Mouse (Mus musculus) liver, embryonic 14 days (tissue): ENCODE measurements around the gene Hnrnpul1. TPM values are rescaled to one million over a fixed set of nuclear protein-coding genes. Genes with fewer than 3 reads are reported as not detected.

Experiments used
- polyA plus RNA-seq: library from polyadenylated mRNA; depleted of rRNA; stranded (reverse); fragments of >200 nt; gene quantifications from 2 replicates; pipeline ENCODE4 v1.2.3, GENCODE M21; 2012; rRNA removed

The Hnrnpul1 gene
- 23.4 and 28.7 TPM in 2 replicates for polyA plus RNA-seq

DNA sequence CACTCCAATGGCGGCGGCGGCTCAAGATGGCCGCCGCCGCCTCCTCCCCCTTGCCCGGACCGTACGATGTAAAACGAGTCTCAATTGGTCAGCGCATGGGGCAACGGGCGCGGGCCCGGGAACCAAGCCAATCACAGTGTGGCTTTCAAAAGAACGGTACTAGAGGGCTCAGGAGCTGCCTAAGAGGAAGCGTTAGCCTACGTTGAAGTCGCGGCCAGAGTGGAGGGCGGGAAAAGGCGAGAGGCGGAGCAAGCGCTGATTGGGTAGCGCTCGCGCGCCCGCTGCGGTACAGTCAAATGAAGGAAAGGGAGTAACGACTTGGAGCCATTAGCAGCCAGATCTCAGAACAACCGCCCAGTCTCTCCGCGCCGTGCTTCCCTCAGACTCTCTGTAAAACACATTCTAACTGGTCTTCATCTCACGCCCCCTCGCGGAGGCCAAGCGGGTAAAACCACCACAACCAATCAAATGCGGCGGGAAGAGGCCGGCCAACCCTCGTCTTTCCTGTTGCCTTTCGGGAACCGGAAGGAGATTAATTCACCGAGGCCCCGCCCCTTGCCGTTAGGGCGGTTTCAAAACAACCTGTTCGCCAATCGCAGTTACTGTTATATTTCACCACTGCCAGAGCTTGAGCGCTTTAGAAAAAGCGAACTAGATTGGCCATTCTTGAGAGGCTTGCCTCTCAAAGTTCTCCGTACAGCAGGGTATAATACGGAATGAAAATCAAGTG lies at the start of gene Hnrnpul1:
Gene Hnrnpul1 (minus strand): TSS at position 20 of the 730 bp plus-strand sequence.

DNA sequence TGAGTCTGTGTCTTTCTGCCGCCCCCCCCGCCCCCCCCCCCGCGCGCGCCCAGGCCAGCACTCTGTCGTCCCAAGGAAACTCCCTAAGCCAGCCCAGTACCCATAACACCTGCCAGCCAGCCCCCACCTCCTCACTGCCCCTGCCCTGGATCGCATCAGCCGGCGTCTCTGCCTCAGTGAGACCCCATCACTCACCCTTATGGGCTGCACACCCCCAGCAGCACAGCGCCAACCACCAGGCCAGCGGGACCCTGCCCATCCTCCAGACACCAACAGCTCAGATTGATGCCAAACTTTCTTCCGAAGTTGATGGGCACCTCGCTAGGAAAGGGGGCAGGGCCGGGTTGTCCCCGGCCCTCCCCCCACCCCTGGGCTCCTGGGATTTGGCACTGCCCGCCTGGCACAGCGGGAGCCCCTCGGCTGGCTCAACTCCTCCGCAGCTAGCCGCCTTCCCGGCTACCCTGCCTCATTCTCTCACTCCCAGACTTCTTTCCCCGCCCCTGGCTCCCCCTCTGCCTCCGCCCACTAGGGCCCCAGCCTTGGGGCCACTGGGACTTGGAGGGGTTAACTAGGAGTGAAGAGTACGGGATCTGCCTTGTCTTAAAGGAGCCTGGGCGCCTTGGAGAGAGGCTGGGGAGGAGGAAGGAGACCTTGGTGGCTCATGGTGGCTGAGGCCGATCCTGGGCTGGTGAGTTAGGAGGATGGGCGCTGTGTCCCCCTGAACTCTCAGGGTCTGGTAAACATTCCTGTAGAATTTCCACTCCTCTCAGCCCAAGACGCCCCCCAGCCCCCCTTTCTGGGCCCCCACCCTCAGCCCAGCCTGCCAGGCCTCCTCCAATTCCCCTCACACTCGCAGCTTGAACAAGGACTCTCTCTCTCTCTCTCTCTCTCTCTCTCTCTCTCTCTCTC lies 33.9 kb upstream of the Hnrnpul1 start, which contains the start of gene Axl:
Gene Axl (minus strand): TSS at position 486 of the 909 bp plus-strand sequence.

DNA sequence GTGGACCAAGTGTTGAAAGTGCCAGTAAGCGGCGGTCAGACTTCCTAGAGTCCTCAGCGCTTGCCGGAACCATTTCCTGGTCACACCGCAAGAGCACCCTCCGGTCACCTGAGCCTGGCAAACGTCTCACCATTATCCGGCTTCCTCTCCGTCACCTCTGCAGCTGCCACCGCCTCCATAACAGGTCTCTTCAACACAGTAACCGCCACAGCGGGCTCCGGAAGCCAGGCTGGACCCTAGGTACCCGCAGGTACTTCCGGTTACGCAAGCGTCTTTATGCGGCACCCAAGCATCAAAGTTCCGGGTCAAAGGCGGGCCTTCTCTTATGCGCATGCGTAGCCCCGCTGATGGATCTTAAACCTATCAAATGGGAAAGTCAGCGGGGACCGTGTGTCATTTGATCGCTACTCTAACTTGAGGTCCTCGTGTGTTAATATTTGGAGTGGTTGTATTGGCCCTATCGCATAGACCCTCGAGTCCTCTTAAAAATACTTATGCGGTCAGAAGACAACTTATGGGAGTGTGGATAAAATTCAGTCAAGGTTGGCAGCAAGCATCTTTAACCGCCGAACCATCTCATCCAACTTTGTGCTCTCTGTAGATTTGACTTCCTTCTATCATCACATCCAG lies 35.7 kb downstream of the Hnrnpul1 start, which contains the start of gene Ccdc97:
Gene Ccdc97 (minus strand): TSS at position 301 of the 630 bp plus-strand sequence.

DNA sequence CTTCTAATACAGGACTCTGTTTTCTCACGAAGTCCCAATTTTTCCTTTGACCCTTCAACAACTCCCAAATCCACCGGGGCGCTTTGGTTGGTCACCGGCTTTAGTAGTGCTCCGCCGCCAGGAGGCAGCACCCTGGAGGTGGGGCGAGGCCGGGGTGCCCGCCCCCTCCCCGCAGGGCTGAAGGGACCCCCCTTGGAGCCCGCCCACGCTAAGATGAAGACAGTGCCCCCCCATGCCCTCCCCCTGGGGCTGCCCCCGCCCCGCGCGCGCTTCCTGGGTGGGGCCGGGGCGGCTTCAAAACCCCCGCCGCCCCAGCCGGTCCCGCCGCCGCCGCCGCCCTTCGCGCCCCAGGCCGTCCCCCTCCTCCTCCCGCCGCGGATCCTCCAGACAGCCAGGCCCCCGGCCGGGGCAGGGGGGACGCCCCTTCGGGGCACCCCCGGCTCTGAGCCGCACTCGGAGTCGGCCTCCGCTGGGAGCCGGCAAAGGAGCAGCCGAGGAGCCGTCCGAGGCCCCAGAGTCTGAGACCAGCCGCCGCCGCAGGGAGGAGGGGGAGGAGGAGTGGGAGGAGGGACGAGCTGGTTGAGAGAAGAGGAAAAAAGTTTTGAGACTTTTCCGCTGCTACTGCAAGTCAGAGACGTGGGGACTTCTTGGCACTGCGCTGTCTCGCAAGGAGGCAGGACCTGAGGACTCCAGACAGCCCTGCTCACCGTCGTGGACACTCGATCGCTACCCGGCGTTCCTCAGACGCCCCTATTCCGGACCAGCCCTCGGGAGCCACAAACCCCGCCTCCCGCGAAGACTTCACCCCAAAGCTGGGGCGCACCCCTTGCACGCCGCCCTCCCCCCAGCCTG lies 67.7 kb downstream of the Hnrnpul1 start, which contains the start of gene Tgfb1:
Gene Tgfb1 (plus strand): TSS at position 323 of the 852 bp plus-strand sequence.

DNA sequence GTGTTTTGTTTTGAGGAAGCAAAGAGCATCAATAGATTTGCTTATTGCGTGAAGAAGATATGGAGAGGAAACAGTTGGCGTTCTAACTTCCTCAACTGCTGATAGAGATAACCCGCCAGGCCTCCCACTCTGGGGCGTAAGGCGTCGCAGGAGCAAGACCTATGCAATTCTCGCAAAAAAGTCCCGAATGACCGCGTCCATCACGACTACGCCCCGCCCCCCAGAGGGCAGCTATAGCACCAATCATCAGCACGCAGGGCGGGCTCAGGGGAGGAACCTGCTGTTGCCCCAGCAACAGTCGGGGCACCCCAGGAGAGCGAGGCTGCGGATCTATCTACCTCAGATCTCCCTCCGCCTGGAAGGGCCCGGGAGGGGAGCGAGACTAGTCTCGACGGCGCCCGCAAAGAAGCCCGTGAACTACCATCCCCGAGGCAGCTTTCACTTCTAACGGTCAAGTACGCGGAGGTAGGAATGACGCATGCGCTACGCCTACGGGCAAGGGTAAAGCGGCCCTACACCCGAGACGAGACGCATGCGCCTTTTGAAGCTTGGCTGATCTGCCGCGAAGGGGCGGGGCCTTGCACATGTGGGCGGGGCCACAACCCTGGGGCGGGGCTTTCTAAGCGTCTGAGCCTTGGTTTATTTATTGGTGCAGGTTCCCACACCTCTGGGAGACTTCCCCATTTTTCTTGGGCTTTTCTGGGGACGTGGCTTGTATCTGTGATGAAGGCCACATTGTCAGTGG lies 73.9 kb downstream of the Hnrnpul1 start, which contains the start of gene B9d2:
Gene B9d2 (plus strand): TSS at position 267 of the 745 bp plus-strand sequence.

DNA sequence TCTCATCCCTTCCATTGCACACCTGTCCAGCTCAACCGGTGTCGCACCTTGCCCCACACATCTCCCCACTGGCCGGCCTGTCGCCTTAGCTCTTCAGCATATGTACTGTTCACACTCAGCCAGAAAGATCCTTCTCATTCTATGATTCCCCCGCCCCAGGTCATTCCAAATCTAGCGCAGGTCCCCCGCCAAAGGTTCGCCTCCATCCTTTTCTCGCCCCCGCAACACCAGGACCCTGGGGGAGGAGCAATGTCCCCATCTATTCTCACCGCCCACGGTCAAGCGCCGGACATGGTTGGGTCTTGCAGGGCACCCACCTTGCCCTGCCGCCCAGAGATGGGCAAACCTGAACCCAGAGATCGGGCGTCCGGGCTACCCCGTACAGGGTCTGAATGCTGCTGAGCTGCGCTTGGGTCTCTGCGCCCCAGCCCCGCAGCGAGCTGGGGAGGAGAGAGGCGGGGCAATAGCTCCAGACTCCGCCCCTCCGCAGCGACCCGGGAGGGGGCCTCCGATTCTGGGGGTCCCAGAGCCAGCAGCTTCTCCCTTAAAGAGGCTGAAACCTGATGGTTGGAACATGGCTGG lies 79.7 kb downstream of the Hnrnpul1 start, which contains the start of gene Tmem91:
Gene Tmem91 (minus strand): TSS at position 448 of the 582 bp plus-strand sequence.

Other genes starting within 250 kb of the Hnrnpul1 start
- 0.01 TPM in 1 of 2 replicates, not detected in the other for gene Ceacam2, start 214.9 kb downstream of the Hnrnpul1 start, polyA plus RNA-seq
- 0.37 and 0.44 TPM in 2 replicates for gene Erich4, start 138.9 kb downstream of the Hnrnpul1 start, polyA plus RNA-seq
- gene Dmac2, start 135.3 kb downstream of the Hnrnpul1 start, polyA plus RNA-seq = 7.3 and 8.6 TPM in 2 replicates
- gene B3gnt8, start 128.1 kb downstream of the Hnrnpul1 start, polyA plus RNA-seq = 1.2 and 1.4 TPM in 2 replicates
- 17.9 and 19.0 TPM in 2 replicates for gene Bckdha, start 95.8 kb downstream of the Hnrnpul1 start, polyA plus RNA-seq
- 31.7 and 35.9 TPM in 2 replicates for gene Exosc5, start 95.6 kb downstream of the Hnrnpul1 start, polyA plus RNA-seq
- gene Tmem91, start 79.6 kb downstream of the Hnrnpul1 start, polyA plus RNA-seq = 0.15 and 0.33 TPM in 2 replicates
- gene B9d2, start 74.0 kb downstream of the Hnrnpul1 start, polyA plus RNA-seq = 18.9 and 21.0 TPM in 2 replicates
- 13.6 and 20.5 TPM in 2 replicates for gene Tgfb1, start 67.8 kb downstream of the Hnrnpul1 start, polyA plus RNA-seq
- 14.8 and 16.3 TPM in 2 replicates for gene Ccdc97, start 35.7 kb downstream of the Hnrnpul1 start, polyA plus RNA-seq
- gene Axl, start 33.9 kb upstream of the Hnrnpul1 start, polyA plus RNA-seq = 5.3 and 6.2 TPM in 2 replicates
- gene Cyp2s1, start 62.2 kb upstream of the Hnrnpul1 start, polyA plus RNA-seq = 0.18 and 0.30 TPM in 2 replicates
- gene Cyp2b10, start 142.9 kb upstream of the Hnrnpul1 start, polyA plus RNA-seq = 0.01 TPM in 2 replicates